Mouse (Mus musculus): Measurements from ENCODE around the gene Lancl3. TPM values are rescaled to one million over a fixed set of nuclear protein-coding genes. Genes with fewer than 3 reads are reported as not detected.

Gene Lancl3
- total RNA-seq, 2 experiments from 2014 or later, result 6.3 to 8.0 TPM

Other genes starting within 250 kb of the Lancl3 start
- not detected for gene Fthl17b, start 236.9 kb upstream of the Lancl3 start, total RNA-seq (2021)
- not detected for gene Fthl17c, start 223.3 kb upstream of the Lancl3 start, total RNA-seq (2021)
- not detected for gene Fthl17d, start 213.1 kb upstream of the Lancl3 start, total RNA-seq (2021)
- gene Fthl17e, start 166.4 kb upstream of the Lancl3 start, total RNA-seq (2021), result not detected
- not detected for gene Fthl17f, start 136.9 kb upstream of the Lancl3 start, total RNA-seq (2021)
- not detected for gene 4930402K13Rik, start 95.3 kb upstream of the Lancl3 start, total RNA-seq (2021)
- not detected for gene Gm14862, start 57.0 kb downstream of the Lancl3 start, total RNA-seq (2021)
- 10 to 100 TPM; 12.7 to 13.6 TPM for gene Xk, start 72.9 kb downstream of the Lancl3 start, total RNA-seq (2021)
- gene H2al1m, start 83.9 kb downstream of the Lancl3 start, total RNA-seq (2021), result not detected
- not detected for gene H2al1k, start 150.7 kb downstream of the Lancl3 start, total RNA-seq (2021)